Mouse (Mus musculus) lung, embryonic 15.5 days (tissue): ENCODE measurements around the gene Vamp2. TPM values are rescaled to one million over a fixed set of nuclear protein-coding genes. Genes with fewer than 3 reads are reported as not detected.

ENCODE experiments used
- ATAC-seq: fragments of 200-750 bp; cut with Nextera tagmentation; 2 replicates; pipeline ENCODE4 v1.8.0; 2017; ENCODE audit warnings: moderate number of reproducible peaks, borderline replicate concordance; ENCODE audit not compliant: low FRiP score, low TSS enrichment; ENCODE audit errors: extremely low read depth
- H3K27ac ChIP-seq: fragments of 300-500 bp; sonication (generic); 2 replicates; pipeline ENCODE4 v1.5.1; 2015; ENCODE audit warnings: moderate library complexity, mild to moderate bottlenecking, inconsistent platforms
- H3K27me3 ChIP-seq: fragments of 300-500 bp; sonication (generic); 2 replicates; pipeline ENCODE4 v1.6.1; 2015; ENCODE audit warnings: inconsistent platforms
- H3K36me3 ChIP-seq: fragments of 300-500 bp; sonication (generic); 2 replicates; pipeline ENCODE4 v1.6.1; 2015; ENCODE audit warnings: inconsistent platforms
- H3K4me1 ChIP-seq: fragments of 300-500 bp; sonication (generic); 2 replicates; pipeline ENCODE4 v1.6.1; 2015; ENCODE audit warnings: inconsistent platforms
- H3K4me2 ChIP-seq: fragments of 300-500 bp; sonication (generic); 2 replicates; pipeline ENCODE4 v1.6.1; 2015; ENCODE audit warnings: inconsistent platforms, mild to moderate bottlenecking, moderate library complexity
- H3K4me3 ChIP-seq: fragments of 300-500 bp; sonication (generic); 2 replicates; pipeline ENCODE4 v1.5.1; 2015; ENCODE audit warnings: mild to moderate bottlenecking, inconsistent platforms
- H3K9ac ChIP-seq: fragments of 300-500 bp; sonication (generic); 2 replicates; pipeline ENCODE4 v1.6.1; 2015; ENCODE audit warnings: inconsistent platforms
- H3K9me3 ChIP-seq: fragments of 300-500 bp; sonication (generic); 2 replicates; pipeline ENCODE4 v1.6.1; 2016; ENCODE audit warnings: inconsistent platforms
- WGBS: fragments of 180-500 bp; shearing (Covaris S2); methylation state at CpG from one replicate; pipeline ENCODE4 v1.1.7; 2015; 5-methylcytosine and 5-hydroxymethylcytosine counted together
- polyA plus RNA-seq: library from polyadenylated mRNA; unstranded; fragments of >200 nt; fragmentation: Nextera tagmentation; extraction: Ambion mirVana; gene quantifications from 2 replicates; pipeline ENCODE4 v1.2.1, GENCODE M21; 2015

Vamp2 gene
- polyA plus RNA-seq, 1 experiment from 2014 or later: 66.6 TPM

GRCm38 (mm10) chr11:69075764-69076479 lies 12.4 kb upstream of the Vamp2 start:
- no peak for ATAC-seq
- 43% methylated on average over 9 of the region's 9 CpGs for WGBS

DNA sequence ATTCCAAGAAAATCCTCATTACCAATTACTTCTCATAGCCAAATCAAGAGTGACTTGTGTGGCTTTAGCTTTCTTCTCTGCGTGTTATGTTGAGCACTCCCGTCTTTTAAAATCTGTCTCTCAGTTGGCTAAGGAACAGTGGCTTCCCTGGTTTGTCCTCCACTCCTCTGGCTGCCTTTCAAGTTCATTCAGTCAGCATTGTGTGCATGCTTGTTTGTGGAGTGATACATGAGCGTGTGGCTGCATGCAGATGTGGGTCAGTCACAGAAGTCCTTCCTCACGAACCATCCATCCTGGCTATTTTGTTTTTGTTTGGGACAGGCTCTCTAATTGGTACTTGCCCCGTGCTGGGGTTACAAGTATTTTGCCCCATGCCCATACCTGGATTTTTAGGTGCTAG lies 11.7 kb upstream of the Vamp2 start:
- H3K27ac ChIP-seq: no peak overlapping the region
- H3K4me1 ChIP-seq: peaks cover 20% of the 10 kb centered on the region
- H3K4me2 ChIP-seq: no peak overlapping the region
- H3K9me3 ChIP-seq: no peaks in the 10 kb centered on the region
- no peak overlapping the region for H3K4me3 ChIP-seq
- H3K9ac ChIP-seq: no peak overlapping the region
- WGBS: 63% methylated on average over 5 of the region's 5 CpGs
- H3K36me3 ChIP-seq: no peaks in the 10 kb centered on the region
- ATAC-seq: no peak
- no peaks in the 10 kb centered on the region for H3K27me3 ChIP-seq

More at GRCm38 (mm10) chr11:69075764-69076479, 12.4 kb upstream of the Vamp2 start:
- peaks cover 27% of the 10 kb centered on the region for H3K4me1 ChIP-seq
- H3K9ac ChIP-seq: no peak overlapping the region
- no peaks in the 10 kb centered on the region for H3K27me3 ChIP-seq
- H3K4me2 ChIP-seq: no peak overlapping the region
- H3K4me3 ChIP-seq: no peak overlapping the region
- no peaks in the 10 kb centered on the region for H3K9me3 ChIP-seq
- H3K36me3 ChIP-seq: no peaks in the 10 kb centered on the region
- H3K27ac ChIP-seq: no peak overlapping the region

GRCm38 (mm10) chr11:69077316-69077715 lies 11.0 kb upstream of the Vamp2 start:
- no peak overlapping the region for H3K9ac ChIP-seq
- no peaks in the 10 kb centered on the region for H3K36me3 ChIP-seq
- ATAC-seq: no peak

DNA sequence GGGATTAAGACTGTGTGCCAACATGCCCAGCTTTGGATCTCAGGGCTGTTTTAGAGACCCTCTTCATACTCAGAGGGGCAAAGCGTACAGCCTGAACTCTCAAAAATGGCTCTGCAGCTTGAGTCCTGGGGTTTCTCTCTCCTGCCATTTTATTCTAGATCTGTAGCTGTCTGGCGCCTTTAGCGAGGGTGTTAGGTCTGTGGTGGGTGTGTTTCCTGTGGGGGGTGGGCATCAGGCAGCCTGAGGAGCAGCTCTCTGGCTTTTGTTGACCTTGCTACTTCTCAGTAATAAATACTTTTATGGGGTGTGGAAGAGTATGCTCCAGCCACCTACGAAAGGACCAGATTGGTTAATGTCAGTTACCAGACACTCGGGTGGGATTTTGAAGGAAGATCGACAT lies 10.2 kb upstream of the Vamp2 start:
- Histone ChIP-seq H3K27me3 (no peaks in the 10 kb centered on the region), H3K27ac (no peak overlapping the region), H3K9ac (no peak overlapping the region; the same call in 1 of the 2 replicates), H3K4me3 (no peak overlapping the region), H3K4me2 (no peak overlapping the region), H3K4me1 (peaks cover 5% of the 10 kb centered on the region; the same call in 1 of the 2 replicates), H3K36me3 (no peaks in the 10 kb centered on the region), H3K9me3 (no peaks in the 10 kb centered on the region)
- no peak for ATAC-seq
- WGBS: 70% methylated on average over 6 of the region's 6 CpGs

More at GRCm38 (mm10) chr11:69077316-69077715, 11.0 kb upstream of the Vamp2 start:
- Histone ChIP-seq H3K4me3 (no peak overlapping the region), H3K27me3 (no peaks in the 10 kb centered on the region), H3K27ac (no peak overlapping the region), H3K9me3 (no peaks in the 10 kb centered on the region), H3K4me1 (peaks cover 13% of the 10 kb centered on the region), H3K4me2 (no peak overlapping the region)
- WGBS: 77% methylated on average over 9 of the region's 9 CpGs

GRCm38 (mm10) chr11:69078805-69079438 lies 9.4 kb upstream of the Vamp2 start:
- ATAC-seq: no peak
- Histone ChIP-seq H3K4me1 (peaks cover 5% of the 10 kb centered on the region; the same call in 1 of the 2 replicates), H3K27ac (no peak overlapping the region)

DNA sequence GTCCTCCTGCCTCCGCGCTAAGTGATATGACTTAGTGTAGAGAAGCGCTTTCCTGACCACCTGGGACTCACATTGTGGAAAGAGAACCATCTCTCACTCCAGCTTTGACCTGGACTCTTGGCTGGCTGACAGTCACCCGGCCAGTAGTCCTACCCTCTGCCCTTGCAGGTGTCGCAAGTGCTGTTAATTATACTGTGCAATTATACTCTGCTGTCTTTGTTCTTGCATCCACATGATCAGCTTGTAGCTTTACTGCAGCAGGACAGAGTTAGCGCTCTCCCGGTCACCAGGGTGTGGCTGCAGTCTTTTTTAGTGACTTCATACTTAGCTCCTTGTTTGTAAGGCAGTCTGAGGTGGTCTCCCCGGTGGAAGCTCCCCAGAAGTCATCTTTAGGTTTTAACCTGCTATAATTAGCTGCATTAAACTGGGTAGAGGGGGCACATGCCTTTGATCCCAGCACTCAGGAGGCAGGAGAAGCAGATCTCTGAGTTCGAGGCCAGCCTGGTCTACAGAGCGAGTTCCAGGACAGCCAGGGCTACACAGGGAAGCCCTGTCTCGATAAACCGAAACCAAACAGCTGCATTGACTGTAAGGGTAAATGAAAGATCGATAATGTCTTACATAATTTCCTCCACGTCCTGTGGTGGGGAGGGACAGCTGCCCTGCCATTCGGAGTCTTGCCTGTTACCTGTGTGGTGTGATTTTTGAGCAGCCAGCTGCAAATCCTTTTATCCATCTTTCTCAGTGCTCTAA lies 8.0 kb upstream of the Vamp2 start:
- WGBS: 71% methylated on average over 15 of the region's 15 CpGs
- no peaks in the 10 kb centered on the region for H3K9me3 ChIP-seq
- H3K4me2 ChIP-seq: no peak overlapping the region
- no peak overlapping the region for H3K27ac ChIP-seq
- ATAC-seq: no peak
- H3K27me3 ChIP-seq: no peaks in the 10 kb centered on the region
- no peaks in the 10 kb centered on the region for H3K36me3 ChIP-seq
- H3K4me3 ChIP-seq: no peak overlapping the region
- H3K9ac ChIP-seq: no peak overlapping the region
- no peaks in the 10 kb centered on the region for H3K4me1 ChIP-seq

More at GRCm38 (mm10) chr11:69078805-69079438, 9.4 kb upstream of the Vamp2 start:
- Histone ChIP-seq H3K4me2 (no peak overlapping the region), H3K36me3 (no peaks in the 10 kb centered on the region), H3K27me3 (no peaks in the 10 kb centered on the region), H3K4me3 (no peak overlapping the region), H3K9ac (no peak overlapping the region), H3K9me3 (no peaks in the 10 kb centered on the region)
- WGBS: 72% methylated on average over 5 of the region's 5 CpGs

DNA sequence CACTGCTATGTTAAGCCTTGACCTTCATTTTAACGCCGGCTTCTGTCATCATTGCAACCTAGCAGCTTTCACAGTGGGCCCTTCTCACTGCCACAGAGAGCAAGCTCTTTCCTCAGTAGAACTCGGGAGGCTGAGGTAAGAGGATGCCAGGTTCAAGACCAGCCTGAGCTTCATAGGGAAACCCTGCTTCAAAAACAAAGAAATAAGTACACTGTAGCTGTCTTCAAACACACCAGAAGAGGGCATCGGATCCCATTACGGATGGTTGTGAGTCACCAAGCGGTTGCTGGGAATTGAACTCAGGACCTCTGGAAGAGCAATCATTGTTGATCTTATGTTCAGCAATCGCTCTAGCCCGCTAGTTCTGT lies 7.5 kb upstream of the Vamp2 start:
- no peak for ATAC-seq
- Histone ChIP-seq H3K9ac (no peak overlapping the region), H3K27ac (no peak overlapping the region), H3K4me1 (no peaks in the 10 kb centered on the region), H3K4me2 (no peak overlapping the region), H3K27me3 (no peaks in the 10 kb centered on the region), H3K4me3 (no peak overlapping the region), H3K9me3 (no peaks in the 10 kb centered on the region), H3K36me3 (no peaks in the 10 kb centered on the region)
- WGBS: 82% methylated on average over 8 of the region's 8 CpGs

DNA sequence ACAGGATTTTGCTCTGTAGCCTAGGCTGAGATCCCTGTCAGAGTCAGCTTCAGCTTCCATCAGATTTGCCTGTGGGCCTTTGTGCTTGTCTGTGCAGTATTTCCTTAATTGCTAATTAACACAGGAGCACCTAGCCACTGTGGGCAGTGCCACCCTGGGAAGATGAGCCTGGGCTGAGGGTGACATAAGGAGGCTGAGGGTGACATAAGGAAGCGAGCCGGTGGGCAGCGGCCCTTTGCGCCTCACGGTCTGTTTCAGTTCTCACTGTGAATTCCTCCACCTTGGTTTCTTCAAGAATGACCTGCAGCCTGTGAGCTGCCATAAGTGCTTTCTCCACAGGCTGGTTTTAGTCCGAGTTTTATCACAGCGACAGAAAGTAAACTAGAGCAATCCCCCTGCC lies 6.7 kb upstream of the Vamp2 start:
- no peak overlapping the region for H3K27ac ChIP-seq
- H3K4me2 ChIP-seq: no peak overlapping the region
- no peaks in the 10 kb centered on the region for H3K9me3 ChIP-seq
- no peaks in the 10 kb centered on the region for H3K27me3 ChIP-seq
- 80% methylated on average over 7 of the region's 7 CpGs for WGBS
- H3K9ac ChIP-seq: no peak overlapping the region
- no peak overlapping the region for H3K4me3 ChIP-seq
- H3K36me3 ChIP-seq: no peaks in the 10 kb centered on the region
- no peaks in the 10 kb centered on the region for H3K4me1 ChIP-seq
- ATAC-seq: no peak

- no peak for ATAC-seq
- WGBS: 68% methylated on average over 6 of the region's 6 CpGs
- Histone ChIP-seq H3K9ac (no peak overlapping the region), H3K27ac (no peak overlapping the region), H3K4me3 (no peak overlapping the region), H3K4me2 (no peak overlapping the region), H3K4me1 (peaks cover 19% of the 10 kb centered on the region), H3K27me3 (no peaks in the 10 kb centered on the region), H3K9me3 (no peaks in the 10 kb centered on the region), H3K36me3 (peaks cover 3% of the 10 kb centered on the region; the same call in 1 of the 2 replicates)
Measured at GRCm38 (mm10) chr11:69085608-69086007, 2.7 kb upstream of the Vamp2 start.

DNA sequence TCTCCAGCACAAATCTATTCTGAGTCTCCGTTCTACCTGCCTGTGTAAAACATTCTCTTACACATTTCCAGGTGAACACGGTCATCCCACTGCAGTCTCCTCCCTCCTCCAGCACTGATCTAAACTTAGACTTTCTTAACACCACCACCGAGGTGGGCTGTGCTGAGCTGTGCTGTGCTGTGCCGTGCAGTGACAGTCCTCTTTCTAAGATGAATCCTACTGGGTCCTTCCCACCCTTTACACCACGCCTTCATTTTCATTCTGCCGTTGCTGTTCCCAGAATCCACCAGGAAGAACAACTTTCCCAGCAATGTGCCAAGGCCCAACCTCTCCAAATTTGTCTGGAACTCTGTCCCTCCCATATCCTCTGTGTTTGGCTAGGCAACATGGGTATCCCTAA lies 1.9 kb upstream of the Vamp2 start:
- no peak overlapping the region for H3K4me2 ChIP-seq
- no peaks in the 10 kb centered on the region for H3K9me3 ChIP-seq
- no peak for ATAC-seq
- peaks cover 25% of the 10 kb centered on the region for H3K4me1 ChIP-seq
- WGBS: 32% methylated on average over 6 of the region's 6 CpGs
- no peak overlapping the region for H3K27ac ChIP-seq
- H3K36me3 ChIP-seq: peaks cover 9% of the 10 kb centered on the region; the same call in 1 of the 2 replicates
- no peaks in the 10 kb centered on the region for H3K27me3 ChIP-seq
- no peak overlapping the region for H3K9ac ChIP-seq
- no peak overlapping the region for H3K4me3 ChIP-seq

GRCm38 (mm10) chr11:69087082-69087481 lies 1.2 kb upstream of the Vamp2 start:
- Histone ChIP-seq H3K27ac (no peak overlapping the region), H3K4me1 (peaks cover 25% of the 10 kb centered on the region), H3K9me3 (no peaks in the 10 kb centered on the region), H3K4me3 (no peak overlapping the region; the same call in 1 of the 2 replicates), H3K27me3 (no peaks in the 10 kb centered on the region), H3K9ac (no peak overlapping the region), H3K36me3 (peaks cover 15% of the 10 kb centered on the region; the same call in 1 of the 2 replicates), H3K4me2 (no peak overlapping the region)
- ATAC-seq: no peak
- 26% methylated on average over 4 of the region's 4 CpGs for WGBS

DNA sequence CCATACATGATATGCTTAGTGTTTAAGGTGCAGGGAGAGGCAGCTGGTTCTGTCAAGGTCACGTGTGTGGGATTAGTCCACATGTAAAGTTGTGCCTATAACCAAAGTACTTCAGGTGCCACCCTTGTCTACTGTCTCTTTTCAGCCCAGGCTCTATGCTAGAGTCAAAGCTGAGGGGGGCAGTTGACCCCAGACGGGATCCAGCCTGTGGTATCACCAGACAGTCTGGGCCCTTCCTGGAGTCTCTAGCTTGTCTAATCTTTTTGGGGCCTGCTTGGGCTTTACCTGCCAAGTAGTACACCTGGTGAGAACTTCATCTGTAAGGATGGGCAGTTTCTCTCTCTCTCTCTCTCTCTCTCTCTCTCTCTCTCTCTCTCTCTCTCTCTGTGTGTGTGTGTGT lies 693 bp upstream of the Vamp2 start:
- peak overlapping the region; percentile 96; the same call in 1 of the 2 replicates for H3K4me3 ChIP-seq
- ATAC-seq: no peak
- peak overlapping the region; percentile 86; the same call in 1 of the 2 replicates for H3K4me2 ChIP-seq
- no peak overlapping the region for H3K9ac ChIP-seq
- peaks cover 19% of the 10 kb centered on the region; the same call in 1 of the 2 replicates for H3K36me3 ChIP-seq
- WGBS: 58% methylated on average over 2 of the region's 2 CpGs
- no peaks in the 10 kb centered on the region for H3K9me3 ChIP-seq
- peaks cover 25% of the 10 kb centered on the region for H3K4me1 ChIP-seq
- H3K27ac ChIP-seq: no peak overlapping the region
- no peaks in the 10 kb centered on the region for H3K27me3 ChIP-seq
